ENCODE assay signal across 7 mouse cellular contexts in the genomic region with DNA sequence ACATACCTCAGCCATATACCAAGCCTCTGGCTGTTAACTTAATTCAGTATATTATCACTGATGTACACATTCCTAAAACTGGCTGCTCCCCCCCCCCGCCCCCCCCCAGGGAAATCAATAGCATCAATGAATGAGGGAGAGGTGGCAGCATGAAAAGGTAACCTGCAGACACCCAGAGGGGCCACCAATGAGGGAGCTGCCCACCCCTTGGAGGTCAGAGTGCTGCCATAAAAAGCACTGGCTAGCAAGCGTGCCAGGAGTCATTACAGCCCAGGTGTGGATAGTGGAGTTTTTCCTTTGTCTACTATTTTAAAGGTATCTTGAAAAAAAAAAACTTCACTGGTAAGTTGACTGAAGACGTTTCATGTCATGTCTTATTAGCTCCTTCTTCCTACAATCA. TPM values are rescaled to one million over a fixed set of nuclear protein-coding genes. Genes with fewer than 3 reads are reported as not detected.
DNase-seq lines count a peak whose midpoint lies in the region; ATAC-seq and TF ChIP-seq lines count a peak whose summit lies in the region.

A gene (plus strand): TSS at position 256 of the 400 bp plus-strand sequence.

- H3K9me3 ChIP-seq in lung, embryonic 15.5 days = no peaks in the 10 kb centered on the region
- H3K9me3 ChIP-seq in hindbrain, embryonic 12.5 days (replicated peaks) = no peaks in the 10 kb centered on the region
- H3K9me3 ChIP-seq in stomach, embryonic 14.5 days (ENCODE audit: control insufficient read depth, low read depth, low read length) = no peaks in the 10 kb centered on the region

- peaks cover 10% of the 10 kb centered on the region; the same call in 1 of the 2 replicates for H3K4me1 ChIP-seq in lung, embryonic 15.5 days
- no peaks in the 10 kb centered on the region for H3K4me1 ChIP-seq in hindbrain, embryonic 12.5 days
- H3K4me1 ChIP-seq in liver, adult 2 months (ENCODE audit: control insufficient read depth, insufficient read depth, low read length) = no peaks in the 10 kb centered on the region; the same call in 1 of the 2 replicates
- no peaks in the 10 kb centered on the region for H3K4me1 ChIP-seq in stomach, embryonic 14.5 days (ENCODE audit: control insufficient read depth, insufficient read depth, low read length)

- TF ChIP-seq POLR2A in liver, adult 2 months (IDR thresholded peaks at IDR 0.05; ENCODE audit: extremely low read depth, insufficient read depth, low read length) = no peak

- H3K27me3 ChIP-seq in lung, embryonic 15.5 days = no peaks in the 10 kb centered on the region
- H3K27me3 ChIP-seq in hindbrain, embryonic 12.5 days = no peaks in the 10 kb centered on the region
- no peaks in the 10 kb centered on the region for H3K27me3 ChIP-seq in liver, adult 2 months (ENCODE audit: control insufficient read depth, insufficient read depth, low read length)
- no peaks in the 10 kb centered on the region for H3K27me3 ChIP-seq in stomach, embryonic 14.5 days (ENCODE audit: control insufficient read depth, insufficient read depth, low read length)

- peak within 1 kb of the TSS; percentile 94 for H3K27ac ChIP-seq in lung, embryonic 15.5 days
- H3K27ac ChIP-seq in hindbrain, embryonic 12.5 days = no peak within 1 kb of the TSS
- H3K27ac ChIP-seq in liver, adult 2 months (replicated peaks; ENCODE audit: insufficient read depth, low read depth, low read length) = peak within 1 kb of the TSS; percentile 78
- no peak within 1 kb of the TSS for H3K27ac ChIP-seq in stomach, embryonic 14.5 days (ENCODE audit: low read length)

- intact Hi-C loops in left cerebral cortex, postnatal 4 days (cut with DNase I) = no loop called here

- TF ChIP-seq CTCF in liver, adult 2 months (IDR thresholded peaks at IDR 0.05; ENCODE audit: low read depth, low read length) = no peak

- ATAC-seq in lung, embryonic 15.5 days (ENCODE audit: borderline replicate concordance, extremely low read depth, low FRiP score, low TSS enrichment) = no peak
- ATAC-seq in hindbrain, embryonic 12.5 days (ENCODE audit: low FRiP score) = no peak
- ATAC-seq in stomach, embryonic 14.5 days (ENCODE audit: insufficient number of reproducible peaks, insufficient read depth, low FRiP score, low read depth) = no peak

- peak within 1 kb of the TSS; percentile 32; the same call in 1 of the 2 replicates for H3K4me3 ChIP-seq in lung, embryonic 15.5 days
- peak within 1 kb of the TSS; percentile 31; the same call in 1 of the 2 replicates for H3K4me3 ChIP-seq in hindbrain, embryonic 12.5 days
- peak within 1 kb of the TSS; percentile 52 for H3K4me3 ChIP-seq in liver, adult 2 months (ENCODE audit: insufficient read depth, low read depth, low read length)
- H3K4me3 ChIP-seq in stomach, embryonic 14.5 days (ENCODE audit: low read depth, low read length) = no peak within 1 kb of the TSS

- H3K4me2 ChIP-seq in lung, embryonic 15.5 days = peak within 1 kb of the TSS; percentile 59
- H3K4me2 ChIP-seq in hindbrain, embryonic 12.5 days (replicated peaks) = peak within 1 kb of the TSS; percentile 57
- H3K4me2 ChIP-seq in stomach, embryonic 14.5 days (replicated peaks; ENCODE audit: low read depth, low read length) = peak within 1 kb of the TSS; percentile 50; the same call in 1 of the 2 replicates

- H3K9ac ChIP-seq in lung, embryonic 15.5 days = no peak within 1 kb of the TSS
- H3K9ac ChIP-seq in hindbrain, embryonic 12.5 days = no peak within 1 kb of the TSS
- H3K9ac ChIP-seq in liver, adult 2 months (ENCODE audit: low read depth, low read length) = peak within 1 kb of the TSS; percentile 62
- no peak within 1 kb of the TSS for H3K9ac ChIP-seq in stomach, embryonic 14.5 days (replicated peaks; ENCODE audit: low read depth, low read length)

- DNase-seq in lung, adult 18-20 months = no peak
- peak; percentile 74 for DNase-seq in liver, adult 2 months (ENCODE audit: extremely low read depth, low read depth, low spot score)
- no peak for DNase-seq in embryo, embryonic 11 days
- DNase-seq in left cerebral cortex, postnatal 4 days = no peak

- no peaks in the 10 kb centered on the region for H3K79me2 ChIP-seq in liver, adult 2 months (ENCODE audit: control insufficient read depth, insufficient read depth, low read length)

- 62% methylated on average over 3 of the region's 3 CpGs for WGBS in lung, embryonic 15.5 days
- 63% methylated on average over 3 of the region's 3 CpGs for WGBS in hindbrain, embryonic 12.5 days
- 23% methylated on average over 3 of the region's 3 CpGs for WGBS in liver, adult 2 months
- 68% methylated on average over 2 of the region's 3 CpGs for WGBS in stomach, embryonic 14.5 days

- H3K36me3 ChIP-seq in lung, embryonic 15.5 days = no peaks in the 10 kb centered on the region
- no peaks in the 10 kb centered on the region for H3K36me3 ChIP-seq in hindbrain, embryonic 12.5 days
- H3K36me3 ChIP-seq in liver, adult 2 months (ENCODE audit: control insufficient read depth, insufficient read depth, low read length) = no peaks in the 10 kb centered on the region
- H3K36me3 ChIP-seq in stomach, embryonic 14.5 days (ENCODE audit: control insufficient read depth, insufficient read depth, low read length) = no peaks in the 10 kb centered on the region

RNA-seq across cellular contexts. Expression of the gene that starts here (rescaled TPM):
- polyA plus RNA-seq in lung, embryonic 15.5 days (2015; fragmentation: Nextera tagmentation; extraction: Ambion mirVana) = 2.0 and 3.0 TPM in 2 replicates
- polyA plus RNA-seq in hindbrain, embryonic 12.5 days (2016; fragmentation: Nextera tagmentation; extraction: Ambion mirVana) = 0.29 TPM in 1 of 2 replicates, not detected in the other
- 1,444 and 2,426 TPM in 2 replicates for total RNA-seq in liver, adult 2 months (2014; rRNA removed)
- polyA plus RNA-seq in liver, adult 2 months (2012; rRNA removed) = 291 and 400 TPM in 2 replicates
- 0.71 and 0.93 TPM in 2 replicates for polyA plus RNA-seq in stomach, embryonic 14.5 days (2014; fragmentation: Nextera tagmentation; extraction: Ambion mirVana)
- under 1 TPM in 1 of 2 experiments, not detected in 1; 0.24 TPM for total RNA-seq in left cerebral cortex, postnatal 4 days (2021)

Comparison
In these comparisons a context has a peak if more than half of its experiments do, and no peak if none do; other contexts are left out.
1. RNA of the gene that starts here (total RNA-seq): 1,444 to 2,426 TPM in liver, adult 2 months; 0.24 TPM in left cerebral cortex, postnatal 4 days; every median in the first group is over 1,000 times any median in the second.
2. RNA of the gene that starts here (polyA plus RNA-seq): 291 to 400 TPM in liver, adult 2 months; 2.0 to 3.0 TPM in lung, embryonic 15.5 days, 0.71 to 0.93 TPM in stomach, embryonic 14.5 days and 0.29 TPM in hindbrain, embryonic 12.5 days; every median in the first group is over 10 times any median in the second.
3. H3K27ac ChIP-seq: peak in lung, embryonic 15.5 days (single experiment) and liver, adult 2 months (single experiment); none in hindbrain, embryonic 12.5 days (single experiment) and stomach, embryonic 14.5 days (single experiment).
4. Peak in every context shown above with its lines, with median percentiles within 50 percentile points of each other: H3K4me2 ChIP-seq.